Mouse (Mus musculus) midbrain, postnatal 0 days (tissue): ENCODE measurements at regions not wholly inside any gene's neighbourhood (a gene's known extent, or its start where the extent isn't known, plus 50 kb on each side); places are given as distances from the start of the nearest gene placed in this dataset.
"Not testable (repeated sequence)": the region's sequence is repeated elsewhere in the genome, so short reads cannot be mapped to it uniquely, and the experiment has no call there.

ENCODE experiments used
- ATAC-seq: fragments of 200-750 bp; cut with Nextera tagmentation; 2 replicates; pipeline ENCODE4 v1.8.0; 2017; ENCODE audit warnings: moderate number of reproducible peaks, mild to moderate bottlenecking, moderate TSS enrichment, moderate library complexity; ENCODE audit not compliant: low FRiP score
- DNase-seq: peaks from one replicate; pipeline ENCODE4 v3.0.0-alpha.2; 2015; ENCODE audit warnings: low spot score
- H3K27ac ChIP-seq: fragments of 300-500 bp; sonication (generic); 2 replicates; pipeline ENCODE4 v1.5.1; 2014; ENCODE audit warnings: low read depth, mild to moderate bottlenecking, low read length, mixed read lengths
- H3K27me3 ChIP-seq: fragments of 300-500 bp; sonication (generic); 2 replicates; pipeline ENCODE4 v1.6.1; 2014; ENCODE audit warnings: low read length, control low read depth, mixed read lengths; ENCODE audit not compliant: insufficient read depth
- H3K36me3 ChIP-seq: fragments of 300-500 bp; sonication (generic); 2 replicates; pipeline ENCODE4 v1.6.1; 2014; ENCODE audit warnings: low read length, control low read depth, mixed read lengths; ENCODE audit not compliant: insufficient read depth
- H3K4me1 ChIP-seq: fragments of 300-500 bp; sonication (generic); 2 replicates; pipeline ENCODE4 v1.6.1; 2014; ENCODE audit warnings: mild to moderate bottlenecking, control low read depth, antibody characterized with exemption, low read length, mixed read lengths; ENCODE audit not compliant: insufficient read depth
- H3K4me2 ChIP-seq: fragments of 300-500 bp; sonication (generic); 2 replicates; pipeline ENCODE4 v1.6.1; 2014; ENCODE audit warnings: low read depth, mild to moderate bottlenecking, low read length, mixed read lengths; ENCODE audit not compliant: poor library complexity, severe bottlenecking
- H3K4me3 ChIP-seq: fragments of 300-500 bp; sonication (generic); 2 replicates; pipeline ENCODE4 v1.5.1; 2014; ENCODE audit warnings: low read depth, mild to moderate bottlenecking, low read length, moderate library complexity
- H3K9ac ChIP-seq: fragments of 300-500 bp; sonication (generic); replicated peaks from 2 replicates; pipeline ENCODE4 v1.6.1; 2014; ENCODE audit warnings: mild to moderate bottlenecking, low read length, moderate library complexity, mixed read lengths; ENCODE audit not compliant: poor library complexity, severe bottlenecking
- H3K9me3 ChIP-seq: fragments of 300-500 bp; sonication (generic); 2 replicates; pipeline ENCODE4 v1.6.1; 2016; ENCODE audit warnings: low read length, control low read depth
- CTCF ChIP-seq: IDR thresholded peaks from 2 replicates; pipeline ENCODE4 v1.5.1; 2016; ENCODE audit warnings: antibody characterized with exemption, mild to moderate bottlenecking
- whole genome bisulfite sequencing: fragments of 180-500 bp; shearing (Covaris S2); extraction: QIAGEN DNeasy Blood & Tissue Kit; methylation state at CpG from one replicate; pipeline ENCODE4 v1.1.7; 2014; 5-methylcytosine and 5-hydroxymethylcytosine counted together

DNA sequence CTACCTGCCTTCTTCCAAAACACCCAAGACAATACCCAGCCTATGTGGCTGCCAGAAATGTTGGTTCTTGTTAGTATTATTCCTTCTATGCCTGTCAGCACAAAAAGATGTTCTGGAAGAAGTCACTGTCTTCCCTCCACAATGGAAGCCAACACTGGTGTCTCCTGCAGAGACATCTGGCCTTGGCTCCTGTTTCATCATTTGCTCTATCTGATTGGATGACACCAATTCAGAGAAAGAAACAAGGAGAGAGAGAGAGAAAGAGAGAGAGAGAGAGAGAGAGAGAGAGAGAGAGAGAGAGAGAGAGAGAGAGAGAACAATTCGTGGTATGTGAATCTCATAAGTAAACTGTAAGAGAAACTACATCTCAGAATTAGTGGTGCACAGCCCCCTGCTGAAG, 218.9 kb upstream of the Klf3 start:
- TF ChIP-seq CTCF = no peak
- no peak overlapping the region for H3K4me2 ChIP-seq
- 74% methylated on average over 1 of the region's 1 CpGs for whole genome bisulfite sequencing
- H3K27me3 ChIP-seq = no peaks in the 10 kb centered on the region
- no peak for DNase-seq
- H3K9me3 ChIP-seq = no peaks in the 10 kb centered on the region
- H3K9ac ChIP-seq = no peak overlapping the region
- no peak for ATAC-seq
- no peak overlapping the region for H3K27ac ChIP-seq
- H3K4me1 ChIP-seq = no peaks in the 10 kb centered on the region; the same call in 1 of the 2 replicates
- no peak overlapping the region for H3K4me3 ChIP-seq
- no peaks in the 10 kb centered on the region for H3K36me3 ChIP-seq

DNA sequence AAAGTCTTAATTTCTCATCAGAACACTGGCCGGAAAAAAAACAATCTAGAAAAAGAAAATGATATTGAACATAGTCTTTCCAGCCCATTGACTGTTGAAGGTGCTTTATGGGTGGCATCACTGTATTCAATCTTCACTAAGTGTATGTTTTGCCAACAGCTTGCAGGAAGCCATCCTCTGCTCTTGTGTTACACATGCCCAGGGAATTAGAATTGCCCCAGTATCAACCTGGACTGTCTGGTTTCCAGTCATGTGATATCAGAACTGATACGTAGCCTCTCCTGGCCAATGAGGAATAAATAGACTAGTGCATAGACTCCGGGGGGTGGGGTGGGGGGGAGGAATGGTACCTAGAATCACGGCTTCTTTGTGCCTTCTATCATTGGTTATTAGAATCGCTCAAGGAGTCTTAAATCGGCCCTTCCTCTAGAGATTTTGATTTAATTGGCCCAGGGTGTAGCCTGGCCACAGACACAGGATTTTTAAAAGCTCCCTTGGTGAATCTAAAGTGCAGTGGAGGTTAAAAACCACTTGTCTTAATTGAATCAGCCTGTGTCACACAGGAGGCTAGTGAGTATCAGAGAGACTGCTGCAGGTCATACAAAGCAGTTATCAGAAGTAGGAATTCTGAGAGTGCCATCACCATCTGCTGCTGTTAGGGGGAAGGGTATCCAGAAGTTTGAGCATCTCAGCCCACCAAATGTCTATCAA, 218.0 kb upstream of the Klf3 start:
- Histone ChIP-seq H3K36me3 (no peaks in the 10 kb centered on the region), H3K27ac (no peak overlapping the region), H3K4me2 (no peak overlapping the region), H3K9ac (no peak overlapping the region), H3K27me3 (no peaks in the 10 kb centered on the region), H3K4me3 (no peak overlapping the region), H3K4me1 (no peaks in the 10 kb centered on the region), H3K9me3 (no peaks in the 10 kb centered on the region)
- DNase-seq = no peak
- ATAC-seq = no peak
- 59% methylated on average over 6 of the region's 6 CpGs for WGBS
- no peak for TF ChIP-seq CTCF

DNA sequence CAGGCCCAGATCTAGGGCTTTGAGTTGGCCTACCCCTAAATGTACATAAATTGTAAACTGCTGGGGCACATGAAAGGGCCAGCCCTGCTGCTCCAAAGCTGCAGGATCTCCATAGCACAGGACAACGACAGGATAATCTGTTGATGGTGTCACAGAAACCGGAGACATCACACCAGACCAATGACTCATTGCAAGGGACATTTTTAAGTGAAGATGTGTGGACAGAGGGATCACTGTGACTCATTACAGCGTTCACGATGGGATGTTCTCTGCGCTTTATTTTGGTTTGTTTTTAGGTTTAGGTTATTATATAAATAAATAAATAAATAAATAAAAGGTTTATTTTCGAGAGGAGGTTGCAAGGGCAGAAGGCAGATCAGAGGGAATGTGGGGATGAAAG, 216.9 kb upstream of the Klf3 start:
- Histone ChIP-seq H3K9me3 (no peaks in the 10 kb centered on the region), H3K27ac (no peak overlapping the region), H3K4me3 (no peak overlapping the region), H3K27me3 (no peaks in the 10 kb centered on the region), H3K4me1 (no peaks in the 10 kb centered on the region), H3K36me3 (no peaks in the 10 kb centered on the region), H3K9ac (no peak overlapping the region), H3K4me2 (no peak overlapping the region)
- no peak for ATAC-seq
- no peak for DNase-seq
- 91% methylated on average over 6 of the region's 6 CpGs for WGBS
- TF ChIP-seq CTCF = no peak

DNA sequence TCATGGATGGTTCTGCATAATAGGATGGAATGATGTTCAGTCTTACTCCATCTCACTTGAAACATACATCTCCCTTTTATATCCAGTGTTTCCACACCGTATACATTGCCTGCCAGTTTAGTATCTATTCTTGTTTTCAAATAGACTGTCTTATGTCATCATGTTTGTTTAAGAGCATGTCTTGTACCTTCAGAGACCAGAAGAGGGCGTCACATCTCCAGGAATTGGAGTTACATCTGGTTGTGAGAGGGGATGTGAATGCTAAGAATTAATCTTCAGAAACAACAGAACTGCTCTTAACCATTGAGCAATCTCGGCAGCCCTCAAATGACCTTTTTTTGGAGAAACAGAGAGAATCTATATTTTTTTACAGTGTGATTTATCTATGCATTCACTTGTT, 216.3 kb upstream of the Klf3 start:
- no peak for ATAC-seq
- H3K4me2 ChIP-seq = no peak overlapping the region
- no peak overlapping the region for H3K9ac ChIP-seq
- no peak overlapping the region for H3K27ac ChIP-seq
- H3K36me3 ChIP-seq = no peaks in the 10 kb centered on the region
- H3K9me3 ChIP-seq = no peaks in the 10 kb centered on the region
- WGBS = 85% methylated on average over 3 of the region's 3 CpGs
- no peak for DNase-seq
- H3K27me3 ChIP-seq = no peaks in the 10 kb centered on the region
- H3K4me1 ChIP-seq = no peaks in the 10 kb centered on the region
- no peak overlapping the region for H3K4me3 ChIP-seq
- no peak for TF ChIP-seq CTCF

DNA sequence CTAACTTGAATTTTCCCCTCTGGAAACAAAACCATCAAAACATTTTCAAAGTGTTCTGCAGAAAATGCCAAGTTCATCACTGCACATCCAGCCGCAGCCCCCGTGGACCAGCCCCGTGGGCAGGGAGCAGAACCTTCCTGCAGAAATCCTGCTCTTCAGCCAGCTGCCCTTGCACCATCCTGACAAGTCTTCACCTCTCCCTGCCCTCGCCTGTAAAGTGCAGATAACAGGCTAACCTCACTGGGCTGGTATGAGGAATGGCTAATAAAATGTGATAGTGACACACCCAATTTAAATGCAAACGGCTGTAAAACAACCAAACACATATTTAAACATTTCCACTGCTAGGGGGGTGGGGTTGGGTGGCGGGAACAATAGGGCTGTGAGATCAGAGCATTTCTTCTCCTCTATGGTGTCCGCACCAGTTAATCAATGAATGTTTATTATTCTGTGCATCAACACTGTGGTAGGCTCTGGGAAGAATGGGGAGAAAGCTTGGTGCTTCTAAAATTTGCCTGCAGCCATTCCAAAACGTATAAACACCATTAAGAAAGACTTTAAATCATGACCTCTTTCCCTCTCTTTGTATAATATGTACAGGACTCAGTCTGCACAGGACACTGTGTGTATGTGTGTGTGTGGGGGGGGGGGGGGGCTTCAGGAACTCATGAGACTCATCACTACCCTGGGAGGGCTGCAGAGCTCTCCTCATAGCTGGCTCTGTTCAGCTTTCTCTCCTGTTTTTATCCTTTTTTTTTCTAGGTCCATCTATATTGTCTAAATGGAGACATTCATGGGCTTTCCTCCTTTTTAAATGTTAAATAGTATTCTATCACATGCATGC, 215.1 kb upstream of the Klf3 start:
- ATAC-seq = no peak
- 46% methylated on average over 8 of the region's 8 CpGs for WGBS

DNA sequence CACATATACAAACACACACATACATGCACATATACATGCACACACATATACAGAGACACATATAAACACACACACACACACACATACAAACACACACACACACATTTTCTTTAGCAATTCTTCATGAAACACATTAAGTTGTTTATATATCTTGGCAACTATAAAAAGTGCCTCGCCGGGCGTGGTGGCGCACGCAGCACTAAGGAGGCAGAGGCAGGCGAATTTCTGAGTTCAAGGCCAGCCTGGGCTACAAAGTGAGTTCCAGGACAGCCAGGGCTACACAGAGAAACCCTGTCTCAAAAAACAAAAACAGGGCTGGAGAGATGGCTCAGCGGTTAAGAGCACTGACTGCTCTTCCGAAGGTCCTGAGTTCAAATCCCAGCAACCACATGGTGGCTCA, 214.4 kb upstream of the Klf3 start:
- 95% methylated on average over 8 of the region's 8 CpGs for WGBS
- H3K27me3 ChIP-seq, DNase-seq, H3K4me2 ChIP-seq, H3K4me1 ChIP-seq, H3K9ac ChIP-seq, H3K4me3 ChIP-seq, H3K27ac ChIP-seq, H3K36me3 ChIP-seq, ATAC-seq, H3K9me3 ChIP-seq: not testable (repeated sequence)

More for the DNA sequence above, 215.1 kb upstream of the Klf3 start:
- Histone ChIP-seq H3K27me3 (no peaks in the 10 kb centered on the region), H3K4me1 (no peaks in the 10 kb centered on the region), H3K4me2 (no peak overlapping the region), H3K4me3 (no peak overlapping the region), H3K27ac (no peak overlapping the region), H3K9ac (no peak overlapping the region), H3K36me3 (no peaks in the 10 kb centered on the region), H3K9me3 (no peaks in the 10 kb centered on the region)
- no peak for DNase-seq
- no peak for TF ChIP-seq CTCF
